Mouse (Mus musculus): ENCODE measurements around the gene Ralgps2. TPM values are rescaled to one million over a fixed set of nuclear protein-coding genes. Genes with fewer than 3 reads are reported as not detected.

Gene Ralgps2
- total and polyA plus RNA-seq, 3 experiments, result 7.8 to 16.4 TPM; not detected in 1

- TF ChIP-seq GATA1 (IDR thresholded peaks at IDR 0.05; ENCODE audit: low read depth, low read length), result no peak
- no peak for TF ChIP-seq EP300 (IDR thresholded peaks at IDR 0.05; ENCODE audit: low read depth in 1 of 2, low read length in 2 of 2)
- no peak for TF ChIP-seq JUND (IDR thresholded peaks at IDR 0.05; ENCODE audit: low read depth, low read length)
- no peak for TF ChIP-seq POLR2A (IDR thresholded peaks at IDR 0.05; ENCODE audit: control insufficient read depth in 1 of 2, insufficient read depth in 1 of 2, low read depth in 1 of 2, low read length in 2 of 2, poor library complexity in 1 of 2)
- no peak for TF ChIP-seq CHD1 (IDR thresholded peaks at IDR 0.05; ENCODE audit: low read depth, low read length)
- TF ChIP-seq ETS1 (IDR thresholded peaks at IDR 0.05; ENCODE audit: low read depth, low read length), result no peak
- no peak for TF ChIP-seq RCOR1 (IDR thresholded peaks at IDR 0.05; ENCODE audit: low read depth, low read length)
- no peak for TF ChIP-seq SIN3A (IDR thresholded peaks at IDR 0.05; ENCODE audit: low read length)
- TF ChIP-seq CTCF (IDR thresholded peaks at IDR 0.05 in 2 of 3, conservative IDR thresholded peaks at IDR 0.05 in 1 of 3; ENCODE audit: control insufficient read depth in 1 of 3, insufficient read depth in 1 of 3, low read depth in 2 of 3, low read length in 3 of 3, poor library complexity in 1 of 3, severe bottlenecking in 1 of 3), result no peak
- TF ChIP-seq MEF2A (IDR thresholded peaks at IDR 0.05; ENCODE audit: extremely low read depth, insufficient replicate concordance, low read depth, low read length, poor library complexity, severe bottlenecking), result no peak
- Histone ChIP-seq H3K27ac (ENCODE audit: control insufficient read depth, low read depth, low read length) (no peak overlapping the region), H3K9me3 (replicated peaks; ENCODE audit: insufficient read depth, low read length) (no peaks in the 10 kb centered on the region), H3K4me1 (ENCODE audit: control insufficient read depth in 1 of 2, insufficient read depth in 2 of 2, low read length in 2 of 2) (no peaks in the 10 kb centered on the region; a peak in 1 of 4 replicates), H3K36me3 (ENCODE audit: control insufficient read depth in 1 of 2, insufficient read depth in 2 of 2, low read length in 2 of 2) (no peaks in the 10 kb centered on the region), H3K4me3 (ENCODE audit: control insufficient read depth in 1 of 2, insufficient read depth in 1 of 2, low read depth in 2 of 2, low read length in 2 of 2) (no peak overlapping the region), H3K9ac (ENCODE audit: control insufficient read depth, low read depth, low read length, poor library complexity, severe bottlenecking) (no peak overlapping the region), H3K27me3 (ENCODE audit: control insufficient read depth in 1 of 2, insufficient read depth in 2 of 2, low read length in 2 of 2) (no peaks in the 10 kb centered on the region), H3K79me2 (ENCODE audit: control insufficient read depth, insufficient read depth, low read length, poor library complexity) (no peaks in the 10 kb centered on the region)
- no peak for DNase-seq (ENCODE audit: low read depth, low spot score)
These were observed 181.1 kb downstream of the Ralgps2 start for GRCm38 (mm10) chr1:156758326-156758725.

GRCm38 (mm10) chr1:156754608-156755413 is 184.6 kb downstream of the Ralgps2 start:
- peaks cover 0 to 6% of the 10 kb centered on the region in 2 experiments; a peak in 1 of 4 replicates for H3K4me1 ChIP-seq (ENCODE audit: control insufficient read depth in 1 of 2, insufficient read depth in 2 of 2, low read length in 2 of 2)
- no peaks in the 10 kb centered on the region for H3K9me3 ChIP-seq (replicated peaks; ENCODE audit: insufficient read depth, low read length)
- H3K27me3 ChIP-seq (ENCODE audit: control insufficient read depth in 1 of 2, insufficient read depth in 2 of 2, low read length in 2 of 2), result no peaks in the 10 kb centered on the region
- no peak overlapping the region for H3K4me3 ChIP-seq (ENCODE audit: control insufficient read depth in 1 of 2, insufficient read depth in 1 of 2, low read depth in 2 of 2, low read length in 2 of 2)
- H3K79me2 ChIP-seq (ENCODE audit: control insufficient read depth, insufficient read depth, low read length, poor library complexity), result no peaks in the 10 kb centered on the region
- no peak overlapping the region for H3K27ac ChIP-seq (ENCODE audit: control insufficient read depth, low read depth, low read length)
- no peaks in the 10 kb centered on the region for H3K36me3 ChIP-seq (ENCODE audit: control insufficient read depth in 1 of 2, insufficient read depth in 2 of 2, low read length in 2 of 2)
- DNase-seq (ENCODE audit: low read depth, low spot score), result no peak
- TF ChIP-seq SIN3A (IDR thresholded peaks at IDR 0.05; ENCODE audit: low read length) (no peak), USF2 (IDR thresholded peaks at IDR 0.05; ENCODE audit: borderline replicate concordance in 1 of 2, insufficient read depth in 1 of 2, low read depth in 1 of 2, low read length in 2 of 2) (no peak), ZMIZ1 (IDR thresholded peaks at IDR 0.05; ENCODE audit: low read depth, low read length) (no peak), ELF1 (IDR thresholded peaks at IDR 0.05; ENCODE audit: low read depth, low read length) (no peak), SMC3 (IDR thresholded peaks at IDR 0.05; ENCODE audit: low read depth, low read length) (no peak), MAX (IDR thresholded peaks at IDR 0.05; ENCODE audit: low read length) (no peak), BHLHE40 (IDR thresholded peaks at IDR 0.05; ENCODE audit: borderline replicate concordance, low read depth, low read length) (no peak), ZNF384 (IDR thresholded peaks at IDR 0.05; ENCODE audit: low read depth, low read length) (no peak), HCFC1 (IDR thresholded peaks at IDR 0.05; ENCODE audit: low read depth, low read length) (no peak), NELFE (IDR thresholded peaks at IDR 0.05; ENCODE audit: low read depth, low read length) (no peak), MEF2A (IDR thresholded peaks at IDR 0.05; ENCODE audit: extremely low read depth, insufficient replicate concordance, low read depth, low read length, poor library complexity, severe bottlenecking) (no peak), MYB (IDR thresholded peaks at IDR 0.05; ENCODE audit: low read depth, low read length) (no peak), MAZ (IDR thresholded peaks at IDR 0.05; ENCODE audit: low read depth, low read length) (no peak), TCF12 (IDR thresholded peaks at IDR 0.05; ENCODE audit: low read depth, low read length) (no peak), MXI1 (IDR thresholded peaks at IDR 0.05; ENCODE audit: low read depth, low read length) (no peak), TAL1 (IDR thresholded peaks at IDR 0.05; ENCODE audit: low read length) (no peak), JUND (IDR thresholded peaks at IDR 0.05; ENCODE audit: low read depth, low read length) (no peak), KAT2A (conservative IDR thresholded peaks at IDR 0.05; ENCODE audit: low read depth, low read length) (no peak)
- no peak overlapping the region for H3K9ac ChIP-seq (ENCODE audit: control insufficient read depth, low read depth, low read length, poor library complexity, severe bottlenecking)
